Mouse (Mus musculus) hindbrain, embryonic 12.5 days (tissue): ENCODE measurements around the gene Sf1. TPM values are rescaled to one million over a fixed set of nuclear protein-coding genes. Genes with fewer than 3 reads are reported as not detected.
A peak's percentile ranks its signal among the peaks of the same experiment; 100 is the strongest.

ENCODE experiments used
- ATAC-seq: fragments of 200-750 bp; cut with Nextera tagmentation; 2 replicates; pipeline ENCODE4 v1.8.0; 2017; ENCODE audit warnings: moderate TSS enrichment; ENCODE audit not compliant: low FRiP score
- H3K27ac ChIP-seq: fragments of 300-500 bp; sonication (generic); 2 replicates; pipeline ENCODE4 v1.5.1; 2016; ENCODE audit warnings: mild to moderate bottlenecking
- H3K27me3 ChIP-seq: fragments of 300-500 bp; sonication (generic); 2 replicates; pipeline ENCODE4 v1.6.1; 2016; ENCODE audit warnings: mild to moderate bottlenecking
- H3K36me3 ChIP-seq: fragments of 300-500 bp; sonication (generic); 2 replicates; pipeline ENCODE4 v1.6.1; 2016; ENCODE audit warnings: mild to moderate bottlenecking
- H3K4me1 ChIP-seq: fragments of 300-500 bp; sonication (generic); 2 replicates; pipeline ENCODE4 v1.6.1; 2016
- H3K4me2 ChIP-seq: fragments of 300-500 bp; sonication (generic); replicated peaks from 2 replicates; pipeline ENCODE4 v1.6.1; 2016; ENCODE audit warnings: mild to moderate bottlenecking
- H3K4me3 ChIP-seq: fragments of 300-500 bp; sonication (generic); 2 replicates; pipeline ENCODE4 v1.5.1; 2016; ENCODE audit warnings: mild to moderate bottlenecking
- H3K9ac ChIP-seq: fragments of 300-500 bp; sonication (generic); 2 replicates; pipeline ENCODE4 v1.6.1; 2016; ENCODE audit warnings: mild to moderate bottlenecking, moderate library complexity
- H3K9me3 ChIP-seq: fragments of 300-500 bp; sonication (generic); replicated peaks from 2 replicates; pipeline ENCODE4 v1.6.1; 2016; ENCODE audit warnings: mild to moderate bottlenecking
- WGBS: fragments of 180-500 bp; shearing (Covaris S2); methylation state at CpG from one replicate; pipeline ENCODE4 v1.1.7; 2016; 5-methylcytosine and 5-hydroxymethylcytosine counted together
- polyA plus RNA-seq: library from polyadenylated mRNA; unstranded; fragments of >200 nt; fragmentation: Nextera tagmentation; extraction: Ambion mirVana; gene quantifications from 2 replicates; pipeline ENCODE4 v1.2.1, GENCODE M21; 2016

Gene Sf1
- polyA plus RNA-seq, result 168 and 176 TPM in 2 replicates

DNA sequence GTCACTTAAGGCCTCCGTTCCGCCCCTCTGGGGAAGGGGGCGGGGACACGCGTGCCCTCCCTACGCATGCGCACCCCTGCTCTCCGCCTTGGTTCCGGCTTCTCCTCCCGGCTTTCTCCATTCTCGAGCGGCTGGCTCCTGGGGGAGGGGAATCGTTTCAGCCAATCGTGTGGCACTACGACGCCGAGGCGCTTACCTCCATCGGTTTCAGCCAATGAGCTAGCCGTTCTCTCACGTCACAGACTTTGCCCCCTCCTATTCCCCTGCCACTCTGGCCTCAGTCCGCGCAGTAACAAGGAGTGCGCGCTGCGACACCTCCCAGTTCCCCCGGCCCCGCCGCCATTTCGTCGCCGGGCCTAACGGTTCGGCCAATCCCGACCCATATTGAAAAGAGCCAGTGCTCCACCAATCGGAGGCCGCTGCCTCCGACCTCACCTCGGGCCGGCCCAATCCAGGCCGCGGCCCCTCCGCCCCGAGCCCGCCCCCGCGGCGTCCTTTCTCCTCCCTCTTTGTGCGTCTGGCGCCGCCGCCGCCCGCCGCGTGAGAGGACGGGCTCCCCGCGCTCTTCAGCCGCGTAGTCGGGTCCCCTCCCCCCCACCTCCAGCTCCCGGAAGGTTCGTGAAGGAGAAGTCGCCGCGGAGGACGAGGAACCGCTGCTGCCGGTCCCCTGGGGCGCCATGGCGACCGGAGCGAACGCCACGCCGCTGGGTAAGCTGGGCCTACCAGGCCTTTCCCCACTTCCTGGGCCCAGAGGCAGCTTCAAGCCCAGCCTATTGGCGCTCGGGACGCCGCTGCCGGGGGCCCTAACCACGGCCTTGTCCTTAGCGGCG is at the start of gene Sf1:
Gene Sf1 (plus strand): TSS at position 280 of the 830 bp plus-strand sequence.
- H3K4me3 ChIP-seq, result peak within 1 kb of the TSS; percentile 98
- ATAC-seq, result peak; percentile 99

GRCm38 (mm10) chr19:6313796-6314195 is 49.7 kb upstream of the Sf1 start:
- Histone ChIP-seq H3K4me1 (no peaks in the 10 kb centered on the region), H3K36me3 (peaks cover 41% of the 10 kb centered on the region), H3K27ac (no peak overlapping the region), H3K4me2 (no peak overlapping the region), H3K27me3 (no peaks in the 10 kb centered on the region), H3K9ac (no peak overlapping the region), H3K9me3 (no peaks in the 10 kb centered on the region), H3K4me3 (no peak overlapping the region)
- WGBS, result 90% methylated on average over 8 of the region's 8 CpGs
- ATAC-seq, result no peak

More for the DNA sequence above, at the start of gene Sf1:
- H3K9ac ChIP-seq, result peak within 1 kb of the TSS; percentile 99
- peaks cover 37% of the 10 kb centered on the region for H3K36me3 ChIP-seq
- WGBS, result 1% methylated on average over 64 of the region's 85 CpGs
- H3K9me3 ChIP-seq, result no peaks in the 10 kb centered on the region
- H3K27ac ChIP-seq, result peak within 1 kb of the TSS; percentile 99
- no peaks in the 10 kb centered on the region for H3K27me3 ChIP-seq
- peaks cover 22% of the 10 kb centered on the region for H3K4me1 ChIP-seq
- H3K4me2 ChIP-seq, result peak within 1 kb of the TSS; percentile 90

GRCm38 (mm10) chr19:6314513-6314912 is 49.0 kb upstream of the Sf1 start:
- Histone ChIP-seq H3K9ac (no peak overlapping the region), H3K4me2 (no peak overlapping the region), H3K4me3 (no peak overlapping the region), H3K4me1 (no peaks in the 10 kb centered on the region), H3K9me3 (no peaks in the 10 kb centered on the region), H3K36me3 (peaks cover 41% of the 10 kb centered on the region), H3K27ac (no peak overlapping the region), H3K27me3 (no peaks in the 10 kb centered on the region)
- ATAC-seq, result no peak
- WGBS, result 86% methylated on average over 8 of the region's 8 CpGs

DNA sequence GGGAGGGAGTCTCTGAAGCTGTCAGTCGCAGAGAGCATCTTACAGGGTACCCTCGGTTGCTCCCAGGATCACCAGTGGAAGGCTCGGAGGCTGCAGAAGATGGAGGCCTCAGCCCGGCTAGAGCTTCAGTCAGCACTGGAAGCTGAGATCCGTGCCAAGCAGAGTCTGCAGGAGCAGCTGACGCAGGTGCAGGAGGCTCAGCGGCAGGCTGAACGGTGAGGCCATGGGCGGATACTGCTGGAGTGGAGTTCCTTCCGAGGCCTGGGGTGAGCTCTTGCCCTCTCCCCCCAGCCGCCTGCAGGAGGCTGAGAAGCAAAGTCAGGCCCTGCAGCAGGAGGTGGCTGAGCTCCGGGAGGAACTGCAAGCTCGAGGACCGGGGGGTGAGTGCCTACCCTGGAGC is 47.9 kb upstream of the Sf1 start:
- Histone ChIP-seq H3K27me3 (no peaks in the 10 kb centered on the region), H3K27ac (no peak overlapping the region), H3K9me3 (no peaks in the 10 kb centered on the region), H3K4me2 (no peak overlapping the region), H3K36me3 (peaks cover 46% of the 10 kb centered on the region), H3K4me1 (no peaks in the 10 kb centered on the region), H3K9ac (no peak overlapping the region), H3K4me3 (no peak overlapping the region)
- ATAC-seq, result no peak
- 68% methylated on average over 14 of the region's 14 CpGs for WGBS

- H3K4me1 ChIP-seq, result no peaks in the 10 kb centered on the region
- no peaks in the 10 kb centered on the region for H3K27me3 ChIP-seq
- H3K36me3 ChIP-seq, result peaks cover 41% of the 10 kb centered on the region
- no peak overlapping the region for H3K27ac ChIP-seq
- no peak overlapping the region for H3K4me2 ChIP-seq
- 94% methylated on average over 12 of the region's 12 CpGs for WGBS
- no peak overlapping the region for H3K4me3 ChIP-seq
- no peaks in the 10 kb centered on the region for H3K9me3 ChIP-seq
- no peak for ATAC-seq
- no peak overlapping the region for H3K9ac ChIP-seq
These were observed 45.3 kb upstream of the Sf1 start for GRCm38 (mm10) chr19:6318145-6318544.

GRCm38 (mm10) chr19:6321358-6321757 is 42.1 kb upstream of the Sf1 start:
- no peak overlapping the region for H3K27ac ChIP-seq
- H3K27me3 ChIP-seq, result no peaks in the 10 kb centered on the region
- ATAC-seq, result no peak
- no peak overlapping the region for H3K4me3 ChIP-seq
- no peak overlapping the region for H3K4me2 ChIP-seq
- WGBS, result 89% methylated on average over 8 of the region's 8 CpGs
- no peaks in the 10 kb centered on the region for H3K9me3 ChIP-seq
- no peak overlapping the region for H3K9ac ChIP-seq
- H3K36me3 ChIP-seq, result peaks cover 25% of the 10 kb centered on the region
- no peaks in the 10 kb centered on the region for H3K4me1 ChIP-seq

DNA sequence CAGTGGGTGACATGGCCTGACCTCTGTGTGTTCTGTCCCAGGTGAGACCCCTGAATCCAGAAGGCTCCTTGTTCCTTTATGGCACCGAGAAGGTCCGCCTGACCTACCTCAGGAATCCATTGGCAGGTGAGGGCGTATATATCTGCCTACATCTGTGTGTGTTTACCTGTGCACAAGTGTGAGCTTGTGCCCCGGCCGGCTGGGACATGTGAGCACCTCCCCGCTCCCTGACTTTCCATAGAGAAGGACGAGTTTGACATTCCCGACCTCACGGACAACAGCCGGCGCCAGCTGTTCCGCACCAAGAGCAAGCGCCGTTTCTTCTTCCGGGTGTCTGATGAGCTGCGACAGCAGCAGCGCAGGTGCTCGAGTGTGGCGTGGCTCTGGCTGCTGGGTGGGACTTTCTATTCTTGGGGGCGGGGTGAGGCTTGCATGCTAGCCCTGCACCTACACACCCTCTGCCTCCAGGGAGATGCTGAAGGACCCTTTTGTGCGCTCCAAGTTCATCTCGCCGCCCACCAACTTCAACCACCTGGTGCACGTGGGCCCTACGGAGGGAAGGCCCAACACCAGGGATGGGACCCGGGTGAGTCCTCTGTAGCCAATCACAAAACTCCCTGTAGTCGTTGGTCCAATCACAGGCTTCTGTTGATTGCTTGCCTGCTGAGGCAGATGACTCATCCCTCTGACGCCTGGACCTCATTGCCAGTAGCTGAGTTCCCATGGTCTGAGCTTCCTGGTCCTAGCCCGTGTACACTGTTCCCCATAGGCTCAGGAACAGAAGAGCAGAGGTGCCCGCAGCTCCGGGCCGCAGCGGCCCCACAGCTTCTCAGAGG is 41.5 kb upstream of the Sf1 start:
- H3K9me3 ChIP-seq, result no peaks in the 10 kb centered on the region
- no peak overlapping the region for H3K9ac ChIP-seq
- H3K27ac ChIP-seq, result no peak overlapping the region
- no peak for ATAC-seq
- no peak overlapping the region for H3K4me3 ChIP-seq
- WGBS, result 86% methylated on average over 33 of the region's 33 CpGs
- H3K4me2 ChIP-seq, result no peak overlapping the region
- no peaks in the 10 kb centered on the region for H3K27me3 ChIP-seq
- H3K4me1 ChIP-seq, result no peaks in the 10 kb centered on the region
- peaks cover 20% of the 10 kb centered on the region for H3K36me3 ChIP-seq

GRCm38 (mm10) chr19:6324751-6325150 is 38.7 kb upstream of the Sf1 start:
- no peaks in the 10 kb centered on the region for H3K4me1 ChIP-seq
- peaks cover 11% of the 10 kb centered on the region; the same call in 1 of the 2 replicates for H3K36me3 ChIP-seq
- no peaks in the 10 kb centered on the region for H3K9me3 ChIP-seq
- H3K4me2 ChIP-seq, result no peak overlapping the region
- H3K27me3 ChIP-seq, result no peaks in the 10 kb centered on the region
- H3K9ac ChIP-seq, result no peak overlapping the region
- ATAC-seq, result no peak
- H3K27ac ChIP-seq, result no peak overlapping the region
- H3K4me3 ChIP-seq, result no peak overlapping the region
- 79% methylated on average over 9 of the region's 9 CpGs for WGBS

GRCm38 (mm10) chr19:6331178-6331577 is 32.3 kb upstream of the Sf1 start:
- 73% methylated on average over 5 of the region's 5 CpGs for WGBS
- Histone ChIP-seq H3K27me3 (no peaks in the 10 kb centered on the region), H3K27ac (no peak overlapping the region), H3K9me3 (no peaks in the 10 kb centered on the region), H3K4me1 (peaks cover 14% of the 10 kb centered on the region), H3K4me2 (no peak overlapping the region), H3K4me3 (no peak overlapping the region), H3K9ac (no peak overlapping the region), H3K36me3 (no peaks in the 10 kb centered on the region)
- ATAC-seq, result no peak

- Histone ChIP-seq H3K4me3 (0 out of 2 replicates have a peak overlapping the region, but pooled peaks have one; percentile 7), H3K27me3 (no peaks in the 10 kb centered on the region), H3K9ac (no peak overlapping the region), H3K27ac (no peak overlapping the region), H3K4me1 (peaks cover 22% of the 10 kb centered on the region), H3K4me2 (peak overlapping the region; percentile 42; the same call in 1 of the 2 replicates), H3K36me3 (no peaks in the 10 kb centered on the region), H3K9me3 (no peaks in the 10 kb centered on the region)
- ATAC-seq, result no peak
- 23% methylated on average over 13 of the region's 13 CpGs for WGBS
These were observed 31.6 kb upstream of the Sf1 start for GRCm38 (mm10) chr19:6331719-6332516.

DNA sequence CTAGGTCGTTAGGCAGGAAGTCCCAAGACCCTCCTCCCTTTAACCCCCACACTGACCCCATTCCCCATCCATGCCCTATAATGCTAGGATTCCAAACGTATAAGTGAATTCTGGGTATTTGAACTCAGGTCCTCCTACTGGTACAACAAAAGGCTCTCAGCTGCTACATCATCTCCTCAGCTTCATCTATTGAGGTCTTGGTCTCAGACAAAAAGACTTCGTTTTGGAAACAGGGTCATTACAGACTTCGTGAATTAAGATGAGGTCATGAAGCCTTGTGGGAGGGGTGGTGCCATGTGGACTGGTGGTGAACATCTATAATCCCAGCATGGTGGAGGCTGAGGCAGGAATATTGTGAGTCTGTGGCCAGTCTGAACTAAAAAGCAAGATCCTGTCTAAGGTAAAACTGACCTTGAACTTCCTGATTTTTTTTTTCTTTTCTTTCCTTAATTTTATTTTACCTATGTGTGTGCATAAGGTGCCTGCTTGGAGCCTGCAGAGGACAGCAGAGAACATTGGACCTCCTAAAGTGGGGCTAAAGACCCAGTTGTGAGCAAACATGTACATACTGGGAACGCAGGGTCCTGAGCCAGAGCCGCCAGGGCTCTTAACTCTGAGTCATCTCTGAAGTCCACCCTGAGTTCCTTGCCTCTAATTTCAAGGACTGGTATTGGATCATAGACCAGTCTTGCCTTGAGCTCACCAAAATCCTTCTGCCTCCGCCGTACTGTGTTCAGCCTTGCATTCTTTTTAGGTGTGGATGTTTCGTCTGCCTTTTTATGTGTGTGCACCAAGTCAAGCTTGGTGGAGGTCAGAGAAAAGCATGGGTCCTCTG is 29.5 kb upstream of the Sf1 start:
- no peaks in the 10 kb centered on the region for H3K9me3 ChIP-seq
- peak overlapping the region; percentile 97 for H3K4me2 ChIP-seq
- H3K36me3 ChIP-seq, result peaks cover 20% of the 10 kb centered on the region
- 69% methylated on average over 9 of the region's 9 CpGs for WGBS
- H3K27me3 ChIP-seq, result no peaks in the 10 kb centered on the region
- peaks cover 26% of the 10 kb centered on the region for H3K4me1 ChIP-seq
- ATAC-seq, result peak; percentile 18; the same call in 1 of the 2 replicates
- H3K4me3 ChIP-seq, result peak overlapping the region; percentile 82; the same call in 1 of the 2 replicates
- peak overlapping the region; percentile 68 for H3K27ac ChIP-seq
- no peak overlapping the region for H3K9ac ChIP-seq
